Mouse (Mus musculus) layer of hippocampus, adult 6 months (tissue): ENCODE results near the gene Rpl18a. TPM values are rescaled to one million over a fixed set of nuclear protein-coding genes. Genes with fewer than 3 reads are reported as not detected.
A peak's percentile ranks its signal among the peaks of the same experiment; 100 is the strongest.

ENCODE experiments used
- long read RNA-seq, 2 experiments: library from polyadenylated mRNA; unstranded; transcript quantifications; one replicate each; pipeline ENCODE4 v2.0.0; 2019 to 2020
- microRNA-seq: library from miRNA; unstranded; fragments of <30 nt; microRNA quantifications from one replicate; pipeline ENCODE4 v1.2.0, GENCODE M21; 2020
- polyA plus RNA-seq: library from polyadenylated mRNA; unstranded; fragments of <200 nt; fragmentation: Nextera tagmentation; gene quantifications from 2 replicates; pipeline ENCODE4 v1.2.3, GENCODE M21; 2021

Rpl18a gene
- polyA plus RNA-seq, result 2,904 and 3,318 TPM in 2 replicates
- long read RNA-seq, experiment 1, transcript Rpl18a-201 (5 exons, 1,260 nt), result major isoform, 931 of 965 reads
- long read RNA-seq, experiment 1, partial matches to known transcripts, result 19 of 965 reads
- long read RNA-seq, experiment 1, other reads (novel, unspliced or antisense), result 7 of 965 reads
- long read RNA-seq, experiment 2, transcript Rpl18a-201 (5 exons, 1,260 nt), result major isoform, 99 of 113 reads
- long read RNA-seq, experiment 2, partial matches to known transcripts, result 11 of 113 reads
- long read RNA-seq, experiment 2, other reads (novel, unspliced or antisense), result 2 of 113 reads

GRCm38 (mm10) chr8:70897021-70897680 is at the start of gene Rpl18a:
TSS of gene Rpl18a (minus strand) at chr8:70897412.

GRCm38 (mm10) chr8:70905831-70906736 is 8.9 kb upstream of the Rpl18a start, which contains the start of gene Map1s:
TSS of gene Map1s (plus strand) at chr8:70905932.

GRCm38 (mm10) chr8:70892022-70892895 is 5.0 kb downstream of the Rpl18a start, which contains the start of gene Slc5a5:
TSS of gene Slc5a5 (minus strand) at chr8:70892757.

GRCm38 (mm10) chr8:70873364-70873985 is 23.7 kb downstream of the Rpl18a start, which contains the start of gene Ccdc124:
TSS of gene Ccdc124 (minus strand) at chr8:70873935.

GRCm38 (mm10) chr8:70862824-70863641 is 34.2 kb downstream of the Rpl18a start, which contains the start of gene Kcnn1:
TSS of gene Kcnn1 (minus strand) at chr8:70863258.

Small RNA genes within 50 kb of the gene (microRNA-seq; reads per million reads assigned to microRNA genes)
- gene Mir1969, result 14.8 reads per million, percentile 37 among the genes with 10 or more reads in this experiment
- gene Mir7067, result 1.1 reads per million

Other genes starting within 250 kb of the Rpl18a start
- 16.0 and 19.4 TPM in 2 replicates for gene Pgpep1, start 237.0 kb downstream of the Rpl18a start, polyA plus RNA-seq
- 247 and 266 TPM in 2 replicates for gene Lsm4, start 224.2 kb downstream of the Rpl18a start, polyA plus RNA-seq
- gene Jund, start 198.5 kb downstream of the Rpl18a start, polyA plus RNA-seq, result 6.2 and 8.7 TPM in 2 replicates
- gene Iqcn, start 194.0 kb downstream of the Rpl18a start, polyA plus RNA-seq, result 0.05 TPM in 1 of 2 replicates, not detected in the other
- not detected in 2 replicates for gene Gm3336, start 178.9 kb downstream of the Rpl18a start, polyA plus RNA-seq
- 0.05 and 0.30 TPM in 2 replicates for gene Pde4c, start 173.7 kb downstream of the Rpl18a start, polyA plus RNA-seq
- 868 and 977 TPM in 2 replicates for gene Rab3a, start 142.7 kb downstream of the Rpl18a start, polyA plus RNA-seq
- 115 and 124 TPM in 2 replicates for gene Mpv17l2, start 136.5 kb downstream of the Rpl18a start, polyA plus RNA-seq
- 97.6 and 107 TPM in 2 replicates for gene Pik3r2, start 120.7 kb downstream of the Rpl18a start, polyA plus RNA-seq
- gene Mast3, start 92.4 kb downstream of the Rpl18a start, polyA plus RNA-seq, result 109 and 146 TPM in 2 replicates
- 0.10 and 0.21 TPM in 2 replicates for gene Il12rb1, start 89.0 kb downstream of the Rpl18a start, polyA plus RNA-seq
- 8.8 and 12.2 TPM in 2 replicates for gene Arrdc2, start 57.7 kb downstream of the Rpl18a start, polyA plus RNA-seq
- 8.6 and 9.3 TPM in 2 replicates for gene Kcnn1, start 34.2 kb downstream of the Rpl18a start, polyA plus RNA-seq
- gene Ccdc124, start 23.5 kb downstream of the Rpl18a start, polyA plus RNA-seq, result 128 and 139 TPM in 2 replicates
- 18.6 and 19.7 TPM in 2 replicates for gene Slc5a5, start 4.7 kb downstream of the Rpl18a start, polyA plus RNA-seq
- 29.0 and 30.2 TPM in 2 replicates for gene Map1s, start 8.5 kb upstream of the Rpl18a start, polyA plus RNA-seq